Mouse (Mus musculus) myocyte (in vitro differentiated cells): ENCODE measurements around the gene Ankrd50. TPM values are rescaled to one million over a fixed set of nuclear protein-coding genes. Genes with fewer than 3 reads are reported as not detected.

ENCODE experiments used
- H3K27me3 ChIP-seq: one replicate; pipeline ENCODE4 v1.6.1; 2011; ENCODE audit not compliant: control insufficient read depth, insufficient read depth, insufficient read length
- H3K36me3 ChIP-seq: one replicate; pipeline ENCODE4 v1.6.1; 2011; ENCODE audit not compliant: control insufficient read depth, insufficient read depth
- H3K4me2 ChIP-seq: one replicate; pipeline ENCODE4 v1.6.1; 2011; ENCODE audit warnings: low read depth, control low read depth
- H3K4me3 ChIP-seq: one replicate; pipeline ENCODE4 v1.5.1; 2011; ENCODE audit warnings: mild to moderate bottlenecking, control low read depth, moderate library complexity
- H3K79me2 ChIP-seq: one replicate; pipeline ENCODE4 v1.6.1; 2011; ENCODE audit not compliant: control insufficient read depth, insufficient read depth
- H3ac ChIP-seq: one replicate; pipeline ENCODE4 v1.6.1; 2011; ENCODE audit not compliant: control insufficient read depth, insufficient read length
- E2F4 ChIP-seq: IDR thresholded peaks from one replicate; pipeline ENCODE4 v1.6.1; 2011; ENCODE audit warnings: mild to moderate bottlenecking, control low read depth, moderate library complexity; ENCODE audit not compliant: insufficient read depth
- MAX ChIP-seq: IDR thresholded peaks from one replicate; pipeline ENCODE4 v1.6.1; 2011; ENCODE audit warnings: low read depth, mild to moderate bottlenecking, control low read depth
- MYOD1 ChIP-seq, 3 experiments: IDR thresholded peaks; one replicate each; pipeline ENCODE4 v1.6.1; 2011; ENCODE audit warnings: control low read depth in 2 of 3, low read depth in 2 of 3, mild to moderate bottlenecking in 2 of 3, moderate library complexity in 1 of 3; ENCODE audit not compliant: insufficient read length in 2 of 3, control insufficient read depth in 1 of 3
- MYOG ChIP-seq, 3 experiments: IDR thresholded peaks; one replicate each; pipeline ENCODE4 v1.6.1; 2011; ENCODE audit warnings: control low read depth in 2 of 3, low read depth in 2 of 3, mild to moderate bottlenecking in 2 of 3; ENCODE audit not compliant: insufficient read length in 2 of 3, control insufficient read depth in 1 of 3, insufficient read depth in 1 of 3
- POLR2A ChIP-seq: IDR thresholded peaks from one replicate; pipeline ENCODE4 v1.6.1; 2011; ENCODE audit warnings: low read depth, mild to moderate bottlenecking, control low read depth, moderate library complexity; ENCODE audit not compliant: insufficient read length
- POLR2AphosphoS2 ChIP-seq: IDR thresholded peaks from one replicate; pipeline ENCODE4 v1.6.1; 2011; ENCODE audit warnings: low read depth, control low read depth; ENCODE audit not compliant: insufficient read length
- TCF12 ChIP-seq: IDR thresholded peaks from one replicate; pipeline ENCODE4 v1.6.1; 2011; ENCODE audit warnings: mild to moderate bottlenecking, control low read depth; ENCODE audit not compliant: poor library complexity, insufficient read depth, severe bottlenecking
- TCF3 ChIP-seq: IDR thresholded peaks from one replicate; pipeline ENCODE4 v1.6.1; 2011; ENCODE audit warnings: low read depth, control low read depth; ENCODE audit not compliant: insufficient read length
- USF1 ChIP-seq: IDR thresholded peaks from one replicate; pipeline ENCODE4 v1.6.1; 2011; ENCODE audit warnings: low read depth, mild to moderate bottlenecking, control low read depth, moderate library complexity
- polyA plus RNA-seq: library from polyadenylated mRNA; unstranded; fragments of >200 nt; fragmentation: generic; extraction: Trizol; gene quantifications from one replicate; pipeline ENCODE4 v1.2.1, GENCODE M21; 2012; ENCODE audit warnings: missing spikeins

Ankrd50 gene
- polyA plus RNA-seq, 1 experiment, result 44.2 TPM

- no peak overlapping the region for H3K4me2 ChIP-seq
- no peak overlapping the region for H3K4me3 ChIP-seq
- TF ChIP-seq TCF3 (no peak), USF1 (no peak), POLR2AphosphoS2 (no peak), E2F4 (no peak), TCF12 (no peak), POLR2A (no peak), MAX (no peak), MYOG (IDR thresholded peaks at IDR 0.05; ENCODE audit: control insufficient read depth in 1 of 3, insufficient read depth in 1 of 3, insufficient read length in 2 of 3, low read depth in 2 of 3) (no peak), MYOD1 (IDR thresholded peaks at IDR 0.05; ENCODE audit: control insufficient read depth in 1 of 3, insufficient read length in 2 of 3, low read depth in 2 of 3) (no peak)
- H3ac ChIP-seq, result no peak overlapping the region
- no peaks in the 10 kb centered on the region for H3K27me3 ChIP-seq
- H3K36me3 ChIP-seq, result no peaks in the 10 kb centered on the region
- H3K79me2 ChIP-seq, result no peaks in the 10 kb centered on the region
Measured at GRCm38 (mm10) chr3:38415292-38415930, 69.2 kb downstream of the Ankrd50 start.
